Mouse (Mus musculus): ENCODE data around the gene Spata2.

Spata2 gene

DNA sequence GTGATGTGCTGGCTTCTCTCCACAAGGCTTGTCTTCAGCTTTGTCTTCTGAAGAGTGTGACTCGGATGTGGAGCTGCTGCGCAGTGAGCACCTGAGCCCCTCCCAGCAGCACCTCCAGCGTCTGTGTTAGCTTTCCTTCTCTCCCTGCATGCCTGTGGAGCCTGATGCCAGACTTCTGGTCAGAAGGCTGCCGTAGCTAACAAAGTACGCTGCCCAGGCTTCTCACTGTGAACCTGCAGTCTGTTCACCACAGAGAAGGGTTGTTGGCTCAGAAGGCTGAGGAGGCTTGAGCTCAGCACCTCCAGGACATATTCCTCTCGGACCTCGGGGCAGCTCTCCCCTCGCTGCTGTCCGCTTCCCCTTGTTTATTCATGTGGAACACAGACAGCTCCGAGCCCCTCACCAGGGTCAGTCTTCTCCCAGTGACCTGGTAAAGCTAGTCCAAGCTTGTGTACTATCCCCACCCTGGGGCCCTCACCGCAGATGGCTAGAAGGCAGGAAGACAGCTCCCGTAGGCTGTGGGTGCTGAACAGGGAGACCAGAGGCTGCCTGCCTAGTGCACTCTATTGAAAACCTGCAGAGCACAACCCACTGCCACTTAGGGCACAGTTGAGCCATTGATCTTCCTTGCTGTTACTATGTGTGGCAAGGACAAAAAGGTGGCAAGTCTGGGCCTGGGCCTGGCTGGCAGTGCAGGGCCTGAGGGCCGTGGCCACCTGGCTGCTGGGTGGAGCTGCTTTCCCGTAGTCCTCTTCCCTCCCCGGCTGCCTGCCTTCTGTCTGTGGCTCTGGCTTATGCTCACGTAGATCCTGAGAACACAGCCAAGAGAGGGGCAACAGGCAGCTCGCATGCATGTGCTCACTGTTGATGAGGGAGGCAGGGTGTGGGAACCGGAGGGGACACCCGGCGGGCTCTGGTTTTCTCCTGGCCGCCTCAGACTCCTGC is 43.1 kb downstream of the Spata2 start:
- no peak for DNase-seq (ENCODE audit: extremely low spot score, low spot score)

DNA sequence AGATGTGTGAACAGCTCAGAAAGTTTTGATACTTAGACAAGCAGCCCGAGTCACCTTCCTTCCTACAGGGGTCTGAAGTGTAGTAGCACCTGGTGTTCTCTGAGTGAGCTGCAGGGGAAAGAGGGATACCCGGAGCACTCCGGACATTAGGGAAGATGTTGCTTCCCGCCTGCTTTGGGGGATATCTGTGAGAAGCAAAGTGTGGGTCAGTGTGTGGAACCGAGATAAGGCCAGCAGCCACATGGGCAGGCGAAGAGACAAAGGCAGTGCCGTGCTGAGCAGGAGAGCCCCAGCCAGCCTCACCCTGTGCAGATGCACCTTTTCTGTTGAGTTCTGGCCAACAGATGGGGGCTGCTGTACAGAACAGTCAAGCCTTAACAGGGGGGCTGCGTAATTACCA is 45.1 kb downstream of the Spata2 start:
- no peak for DNase-seq (ENCODE audit: extremely low spot score, low spot score)

DNA sequence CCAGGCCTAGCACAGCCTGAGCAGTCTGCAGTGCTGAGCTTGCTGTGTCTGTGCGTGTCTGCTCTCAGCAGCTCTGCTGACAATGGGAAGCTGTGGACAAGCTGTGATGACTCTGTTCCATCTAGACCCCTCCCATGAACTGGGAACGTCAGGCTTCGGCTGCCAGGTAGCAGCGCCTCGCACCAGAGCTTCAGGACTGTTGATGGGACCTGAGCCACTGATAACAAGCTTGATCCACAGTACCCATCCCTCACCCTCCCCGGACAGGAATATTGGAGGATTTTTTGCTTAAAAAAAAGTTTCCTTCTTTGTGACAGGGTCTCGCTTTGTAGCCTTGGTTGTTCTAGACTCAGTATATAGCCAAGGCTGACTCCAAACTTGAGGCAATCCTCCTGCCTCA is 45.5 kb downstream of the Spata2 start:
- DNase-seq (ENCODE audit: extremely low spot score, low spot score): no peak

DNA sequence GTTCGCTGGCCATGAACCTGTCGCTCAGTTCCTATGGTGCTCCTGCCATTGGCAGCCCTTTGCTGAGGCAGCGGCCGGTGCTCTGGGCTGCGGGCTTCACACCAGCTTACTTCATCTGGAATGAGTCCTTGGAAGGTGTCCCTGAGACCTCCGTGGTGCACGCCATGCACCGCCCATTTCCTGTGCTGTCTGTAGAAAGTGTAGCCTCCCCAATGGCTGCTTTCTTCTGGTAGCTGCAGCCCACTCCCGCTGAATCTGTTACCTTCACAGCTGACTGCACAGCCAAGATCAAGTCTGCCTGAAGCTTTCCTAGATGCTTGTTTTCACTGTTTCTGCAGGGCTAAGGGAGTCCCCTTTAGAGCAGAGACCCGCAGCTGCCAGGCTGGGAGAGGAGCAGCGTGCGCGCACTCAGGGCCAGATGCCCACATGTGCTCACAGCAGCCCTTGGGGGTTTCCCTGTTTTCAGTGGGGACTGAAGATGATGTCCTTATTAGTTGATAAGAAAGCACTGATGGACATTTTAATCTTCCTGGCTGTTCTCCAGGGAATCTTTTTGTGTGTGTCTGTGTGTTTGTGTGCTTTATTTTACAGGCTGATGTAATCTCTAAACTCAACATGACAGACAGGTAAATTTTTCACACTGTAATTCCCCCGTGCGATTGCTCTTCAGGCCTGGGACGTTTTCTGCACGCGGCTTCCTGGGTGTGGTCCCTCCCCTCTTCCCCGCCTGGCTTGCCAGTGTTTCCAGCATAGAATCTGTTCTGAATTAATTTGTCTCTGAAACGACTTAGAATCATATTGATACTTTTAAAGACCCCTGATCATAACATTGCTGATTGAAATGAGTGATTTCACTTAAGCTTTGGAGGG is 46.5 kb downstream of the Spata2 start:
- DNase-seq (ENCODE audit: extremely low spot score, low spot score): no peak

DNA sequence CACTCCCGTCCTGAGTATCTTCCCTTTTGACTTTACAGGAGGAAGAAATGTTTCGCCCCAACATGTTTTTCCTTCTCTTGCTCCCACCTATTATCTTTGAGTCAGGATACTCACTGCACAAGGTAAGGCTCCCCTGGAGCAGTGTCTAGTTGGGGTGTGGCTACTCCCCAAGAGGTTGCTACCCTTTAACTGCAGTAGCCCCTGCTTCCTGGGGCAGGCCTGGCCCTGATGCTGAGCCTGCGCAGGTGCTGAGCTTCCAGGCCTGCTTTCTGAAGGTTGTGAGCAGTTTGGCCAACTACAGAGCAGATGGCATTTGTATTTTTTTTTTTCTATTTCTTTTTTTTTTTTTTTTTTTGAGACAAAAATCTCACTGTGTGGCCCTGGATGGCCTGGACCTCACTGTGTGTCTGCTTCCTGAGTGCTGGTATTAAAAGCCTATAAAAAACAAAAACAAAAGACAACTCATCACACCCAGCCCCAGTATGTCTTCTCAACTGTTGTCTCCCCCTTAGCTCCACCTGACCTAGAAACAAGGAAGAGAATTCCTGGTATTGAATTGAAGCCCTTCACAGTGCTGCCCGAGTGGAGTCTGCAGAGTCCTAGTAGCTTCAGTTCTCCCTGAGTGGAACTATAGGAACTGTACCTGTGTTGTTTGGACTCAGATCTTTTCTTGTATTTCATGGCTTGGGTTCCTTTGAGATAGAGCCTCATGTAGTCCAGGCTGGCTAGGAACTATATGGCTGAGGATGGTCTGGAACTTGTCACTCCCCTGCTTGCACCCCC is 49.1 kb downstream of the Spata2 start:
- no peak for DNase-seq (ENCODE audit: extremely low spot score, low spot score)

DNA sequence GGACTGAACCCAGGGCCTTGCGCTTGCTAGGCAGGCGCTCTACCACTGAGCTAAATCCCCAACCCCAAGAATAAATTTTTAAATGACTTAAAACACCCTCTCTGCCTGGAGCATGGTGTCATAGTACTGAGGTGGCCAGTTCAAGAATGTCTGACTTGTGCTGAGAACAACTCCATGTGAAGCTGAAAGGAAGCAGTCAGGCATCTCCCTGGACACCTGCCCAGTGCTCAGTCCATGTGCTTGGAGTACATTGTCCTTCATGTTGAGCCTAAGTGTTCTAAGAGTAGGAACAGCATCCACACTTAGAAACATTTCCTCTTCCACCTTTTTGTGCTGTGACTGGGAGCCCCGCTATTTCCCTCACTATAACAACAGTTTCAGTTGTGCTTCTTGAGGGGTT is 53.3 kb downstream of the Spata2 start:
- no peak for DNase-seq (ENCODE audit: extremely low spot score, low spot score)

DNA sequence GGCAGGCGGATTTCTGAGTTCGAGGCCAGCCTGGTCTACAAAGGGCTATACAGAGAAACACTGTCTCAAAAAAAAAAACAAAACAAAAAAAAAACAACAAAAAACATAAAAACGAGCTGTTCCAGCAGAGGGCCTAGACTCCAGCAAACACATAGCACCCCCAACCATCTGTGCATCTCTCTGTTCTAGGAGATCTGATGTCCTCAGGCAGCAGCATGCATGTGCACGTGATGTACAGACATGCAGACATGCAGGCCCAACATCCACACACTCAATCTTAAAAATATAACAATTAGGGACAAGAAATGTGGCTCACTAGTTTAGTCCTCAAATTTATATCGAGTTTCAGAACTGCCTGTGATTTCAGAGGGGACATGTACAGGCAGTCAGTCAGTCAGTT is 56.3 kb downstream of the Spata2 start:
- no peak for DNase-seq (ENCODE audit: extremely low spot score, low spot score)

DNA sequence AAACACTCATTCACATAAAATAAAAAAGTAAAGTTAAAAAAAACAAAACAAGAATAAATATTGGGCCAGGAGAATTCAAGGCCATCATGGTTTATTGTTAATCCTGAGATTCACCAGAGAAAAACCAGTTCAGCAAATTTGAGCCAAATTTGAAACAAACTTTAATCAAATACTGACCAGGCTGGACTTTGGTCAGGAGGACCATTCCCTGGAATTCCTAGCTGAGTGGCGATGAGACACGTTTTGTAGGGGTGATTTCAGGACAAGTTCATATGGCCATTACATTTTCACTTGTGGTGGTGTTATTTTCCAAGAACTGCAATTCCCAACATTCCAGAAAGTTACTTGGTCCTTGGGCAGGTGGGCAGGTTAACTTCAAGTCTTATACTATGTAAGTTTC is 57.1 kb downstream of the Spata2 start:
- DNase-seq (ENCODE audit: extremely low spot score, low spot score): no peak

DNA sequence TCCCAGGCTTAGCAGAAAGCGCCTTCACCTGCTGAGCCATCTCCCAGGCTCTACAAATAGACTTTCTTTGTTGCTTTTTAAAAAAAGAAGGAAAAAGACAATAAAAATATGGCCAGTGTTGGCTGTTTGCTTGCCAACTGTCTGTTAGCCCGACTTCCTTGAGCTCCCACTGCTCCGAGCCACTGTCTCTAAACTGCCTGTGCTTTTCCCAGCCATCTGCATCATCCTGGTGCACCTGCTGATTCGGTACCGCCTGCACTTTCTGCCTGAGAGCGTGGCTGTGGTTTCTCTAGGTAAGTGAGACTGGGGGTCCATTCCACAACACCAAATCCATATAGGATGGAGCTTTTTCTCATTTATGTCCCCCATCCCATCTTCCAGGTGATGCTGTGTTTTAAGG is 58.1 kb downstream of the Spata2 start:
- DNase-seq (ENCODE audit: extremely low spot score, low spot score): no peak

DNA sequence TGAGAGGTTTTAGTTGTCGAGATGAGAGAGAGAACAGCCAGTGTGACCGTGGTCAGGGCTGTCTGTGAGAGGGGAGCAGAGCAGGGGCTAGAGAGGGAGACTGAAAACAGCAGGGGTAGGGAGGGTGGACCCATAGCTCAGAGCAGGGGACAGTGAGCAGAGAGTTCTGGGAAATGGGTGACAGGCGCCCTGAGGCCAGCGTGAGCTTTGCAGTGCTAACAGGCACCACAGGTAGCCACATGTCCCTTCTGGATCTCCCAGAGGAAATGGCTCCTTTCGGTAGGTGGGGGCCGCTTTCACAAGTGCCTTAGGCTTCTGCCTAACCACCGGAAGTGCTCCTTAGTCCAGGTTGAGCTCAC is 61.3 kb downstream of the Spata2 start:
- DNase-seq (ENCODE audit: extremely low spot score, low spot score): no peak

All from neural tube, embryonic 10.5 days (tissue).